Mouse (Mus musculus): ENCODE results near the gene Sh3d19.

DNA sequence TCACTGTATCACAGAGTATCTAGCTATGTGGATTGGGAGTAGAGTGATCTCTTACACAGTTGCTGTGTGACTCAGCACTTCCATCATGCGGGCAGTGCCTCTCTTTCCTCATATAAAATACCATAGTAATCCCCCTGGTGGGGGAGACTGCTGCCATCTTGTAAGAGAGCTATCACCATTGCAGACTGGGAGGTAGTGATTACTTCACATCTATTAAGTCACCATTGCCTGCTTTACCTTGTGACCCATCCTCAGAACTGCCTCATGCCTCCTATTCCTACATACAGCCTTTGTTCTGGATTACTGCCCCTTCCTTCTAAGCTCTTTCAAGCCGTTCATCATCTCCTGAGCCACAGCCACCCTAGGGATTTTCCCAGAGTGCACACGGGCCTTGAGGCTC, 117.0 kb downstream of the Sh3d19 start:
- TF ChIP-seq JUN (IDR thresholded peaks at IDR 0.05; ENCODE audit: insufficient read depth, low read depth, low read length): no peak
- TF ChIP-seq CTCF (conservative IDR thresholded peaks at IDR 0.05 in 1 of 2, IDR thresholded peaks at IDR 0.05 in 1 of 2; ENCODE audit: low read depth in 2 of 2, low read length in 2 of 2): no peak
- no peak for TF ChIP-seq POLR2A (IDR thresholded peaks at IDR 0.05; ENCODE audit: low read depth, low read length)
- no peak for TF ChIP-seq ZKSCAN1 (IDR thresholded peaks at IDR 0.05; ENCODE audit: borderline replicate concordance, low read depth, low read length)
